35 mouse cellular contexts compared by ENCODE assay signal in genomic region chr13:72762481-72762880, GRCm38 (mm10).
"Had no signal": no experiment of that assay in that cellular context is flagged by ENCODE, and none has a peak within 500 bp of the region (broad histone marks: within the 10 kb centered on the region; RNA-seq: fewer than 3 reads in every experiment).

No protein-coding gene starts in this region.

- DNase-seq: heart, postnatal 10 days; heart, postnatal 14 days; heart, postnatal 36 days; heart, postnatal 4 days; kidney, adult 11 months; kidney, adult 18-20 months; kidney, adult 2 months; kidney, adult 8-10 months; kidney, adult 9 months; kidney, postnatal 10 days; kidney, postnatal 14 days; kidney, postnatal 25 days; kidney, postnatal 36 days; kidney, postnatal 4 days; layer of hippocampus, adult 9-11 months; layer of hippocampus, postnatal 36 days had no signal

- ATAC-seq: hindbrain, embryonic 16.5 days; hindbrain, postnatal 0 days; inflammation-experienced regulatory T-cells, adult 6 months; intestine, embryonic 15.5 days; intestine, embryonic 16.5 days; intestine, postnatal 0 days had no signal

- H3K36me3 ChIP-seq: heart, embryonic 12.5 days; heart, embryonic 13.5 days; heart, embryonic 15.5 days; hindbrain, embryonic 10.5 days; hindbrain, embryonic 12.5 days; hindbrain, embryonic 13.5 days; hindbrain, embryonic 15.5 days; intestine, embryonic 15.5 days; kidney, embryonic 15.5 days had no signal

- H3K4me3 ChIP-seq: heart, embryonic 12.5 days; heart, embryonic 13.5 days; heart, embryonic 15.5 days; hindbrain, embryonic 10.5 days; hindbrain, embryonic 12.5 days; hindbrain, embryonic 13.5 days; hindbrain, embryonic 15.5 days; intestine, embryonic 15.5 days; kidney, embryonic 15.5 days; layer of hippocampus, adult 2 months; left cerebral cortex, adult 2 months had no signal

- H3K27me3 ChIP-seq: heart, embryonic 12.5 days; heart, embryonic 13.5 days; heart, embryonic 15.5 days; hindbrain, embryonic 15.5 days; intestine, embryonic 15.5 days; kidney, embryonic 15.5 days had no signal

- H3K9ac ChIP-seq: heart, embryonic 12.5 days; heart, embryonic 13.5 days; heart, embryonic 15.5 days; hindbrain, embryonic 12.5 days; hindbrain, embryonic 13.5 days; hindbrain, embryonic 14.5 days; hindbrain, embryonic 15.5 days; intestine, embryonic 15.5 days; kidney, embryonic 15.5 days had no signal

- H3K9me3 ChIP-seq: heart, embryonic 12.5 days; heart, embryonic 13.5 days; heart, embryonic 15.5 days; hindbrain, embryonic 10.5 days; hindbrain, embryonic 12.5 days; hindbrain, embryonic 13.5 days; hindbrain, embryonic 15.5 days; intestine, embryonic 15.5 days; kidney, embryonic 15.5 days had no signal

- H3K27ac ChIP-seq: heart, embryonic 13.5 days; heart, embryonic 15.5 days; hindbrain, embryonic 10.5 days; hindbrain, embryonic 12.5 days; hindbrain, embryonic 13.5 days; hindbrain, embryonic 14.5 days; hindbrain, embryonic 15.5 days; hindbrain, postnatal 0 days; intestine, embryonic 15.5 days; kidney, embryonic 15.5 days; kidney, postnatal 0 days; layer of hippocampus, adult 2 months; left cerebral cortex, adult 2 months had no signal

- H3K4me2 ChIP-seq: heart, embryonic 11.5 days; heart, embryonic 12.5 days; heart, embryonic 13.5 days; heart, embryonic 15.5 days; hindbrain, embryonic 12.5 days; hindbrain, embryonic 13.5 days; hindbrain, embryonic 14.5 days; hindbrain, embryonic 15.5 days; intestine, embryonic 15.5 days; kidney, embryonic 15.5 days had no signal

- H3K4me1 ChIP-seq: heart, embryonic 12.5 days; heart, embryonic 13.5 days; heart, embryonic 15.5 days; hindbrain, embryonic 10.5 days; hindbrain, embryonic 12.5 days; hindbrain, embryonic 13.5 days; hindbrain, embryonic 15.5 days; intestine, embryonic 15.5 days; kidney, embryonic 15.5 days had no signal
